In genomic region chr2:26300808-26301174, GRCm38 (mm10) we compare ENCODE assay signal across 8 mouse cellular contexts. TPM values are rescaled to one million over a fixed set of nuclear protein-coding genes. Genes with fewer than 3 reads are reported as not detected.
DNase-seq lines count a peak whose midpoint lies in the region; ATAC-seq and TF ChIP-seq lines count a peak whose summit lies in the region.

No protein-coding gene starts in this region.

- H3K36me3 ChIP-seq in embryonic facial prominence, embryonic 15.5 days, result no peaks in the 10 kb centered on the region
- no peaks in the 10 kb centered on the region for H3K36me3 ChIP-seq in heart, embryonic 11.5 days (ENCODE audit: control insufficient read depth, insufficient read depth, low read length)
- H3K36me3 ChIP-seq in liver, embryonic 14.5 days (replicated peaks; ENCODE audit: control insufficient read depth, insufficient read depth, low read depth), result no peaks in the 10 kb centered on the region

- 3% methylated on average over 3 of the region's 3 CpGs for WGBS in bone marrow, adult 2 months
- 0% methylated on average over 3 of the region's 3 CpGs for WGBS in embryonic facial prominence, embryonic 15.5 days
- 2% methylated on average over 3 of the region's 3 CpGs for WGBS in heart, embryonic 11.5 days (ENCODE audit: insufficient replicate concordance)
- 2% methylated on average over 3 of the region's 3 CpGs for WGBS in liver, embryonic 14.5 days (ENCODE audit: insufficient replicate concordance)

- peaks cover 4% of the 10 kb centered on the region; the same call in 1 of the 2 replicates for H3K9me3 ChIP-seq in embryonic facial prominence, embryonic 15.5 days (replicated peaks)
- no peaks in the 10 kb centered on the region for H3K9me3 ChIP-seq in heart, embryonic 11.5 days (replicated peaks; ENCODE audit: control insufficient read depth, low read length)
- no peaks in the 10 kb centered on the region for H3K9me3 ChIP-seq in liver, embryonic 14.5 days (ENCODE audit: control insufficient read depth, low read length)

- no peak overlapping the region for H3K4me2 ChIP-seq in embryonic facial prominence, embryonic 15.5 days (replicated peaks)
- H3K4me2 ChIP-seq in heart, embryonic 11.5 days, result peak overlapping the region; percentile 34; the same call in 1 of the 2 replicates
- no peak overlapping the region for H3K4me2 ChIP-seq in liver, embryonic 14.5 days (ENCODE audit: low read depth)

- peak; percentile 90 for DNase-seq in kidney, postnatal 14 days
- DNase-seq in liver, embryonic 14.5 days (ENCODE audit: low read depth in 3 of 3, low spot score in 3 of 3), result peak in 2 of 3 experiments; percentile 28 to 32
- peak; percentile 60 to 70 for DNase-seq in thymus, adult 18-20 months

- peak; percentile 74 for ATAC-seq in CD4-positive, CD25-positive, alpha-beta regulatory T cell, adult 4 months
- no peak for ATAC-seq in embryonic facial prominence, embryonic 15.5 days (ENCODE audit: insufficient number of reproducible peaks, low FRiP score, low TSS enrichment, low read depth)
- ATAC-seq in heart, embryonic 11.5 days (replicated peaks; ENCODE audit: insufficient number of reproducible peaks, low FRiP score, low TSS enrichment), result no peak
- no peak for ATAC-seq in liver, embryonic 14.5 days (ENCODE audit: insufficient read depth)
- ATAC-seq in neutrophil, adult 5-6 weeks (ENCODE audit: extremely low read depth, insufficient number of reproducible peaks, low FRiP score, poor library complexity, severe bottlenecking), result peak; percentile 57

- peak; percentile 92 for TF ChIP-seq CTCF in bone marrow, adult 2 months (IDR thresholded peaks at IDR 0.05; ENCODE audit: control insufficient read depth, insufficient read depth, low read length)
- peak; percentile 90 for TF ChIP-seq CTCF in liver, embryonic 14.5 days (IDR thresholded peaks at IDR 0.05; ENCODE audit: low read depth)

- no peak overlapping the region for H3K4me3 ChIP-seq in bone marrow, adult 2 months (replicated peaks; ENCODE audit: control insufficient read depth, low read depth, low read length)
- no peak overlapping the region for H3K4me3 ChIP-seq in embryonic facial prominence, embryonic 15.5 days (replicated peaks)
- no peak overlapping the region for H3K4me3 ChIP-seq in heart, embryonic 11.5 days (ENCODE audit: low read depth, low read length)
- H3K4me3 ChIP-seq in liver, embryonic 14.5 days (ENCODE audit: insufficient read depth in 1 of 2, low read depth in 2 of 2, low read length in 2 of 2), result no peak overlapping the region

- H3K27ac ChIP-seq in bone marrow, adult 2 months (ENCODE audit: control insufficient read depth, insufficient read depth, low read depth, low read length, poor library complexity), result no peak overlapping the region
- 0 out of 2 replicates have a peak overlapping the region, but pooled peaks have one; percentile 8 for H3K27ac ChIP-seq in embryonic facial prominence, embryonic 15.5 days (replicated peaks)
- no peak overlapping the region for H3K27ac ChIP-seq in heart, embryonic 11.5 days (ENCODE audit: low read depth, low read length)
- no peak overlapping the region for H3K27ac ChIP-seq in liver, embryonic 14.5 days

- H3K9ac ChIP-seq in embryonic facial prominence, embryonic 15.5 days, result no peak overlapping the region
- no peak overlapping the region for H3K9ac ChIP-seq in heart, embryonic 11.5 days (ENCODE audit: low read depth, low read length)
- no peak overlapping the region for H3K9ac ChIP-seq in liver, embryonic 14.5 days (replicated peaks)

- no peak for TF ChIP-seq POLR2A in bone marrow, adult 2 months (IDR thresholded peaks at IDR 0.05; ENCODE audit: borderline replicate concordance, control insufficient read depth, low read depth, low read length)

- H3K4me1 ChIP-seq in bone marrow, adult 2 months (ENCODE audit: control insufficient read depth, insufficient read depth, low read length), result no peaks in the 10 kb centered on the region
- peaks cover 46% of the 10 kb centered on the region for H3K4me1 ChIP-seq in embryonic facial prominence, embryonic 15.5 days
- peaks cover 42% of the 10 kb centered on the region for H3K4me1 ChIP-seq in heart, embryonic 11.5 days (ENCODE audit: control insufficient read depth, insufficient read depth, low read length)
- peaks cover 0 to 3% of the 10 kb centered on the region in 2 experiments; a peak in 1 of 4 replicates for H3K4me1 ChIP-seq in liver, embryonic 14.5 days (replicated peaks; ENCODE audit: control insufficient read depth in 2 of 2, insufficient read depth in 2 of 2, low read length in 1 of 2)

- peaks cover 7% of the 10 kb centered on the region; the same call in 1 of the 2 replicates for H3K27me3 ChIP-seq in embryonic facial prominence, embryonic 15.5 days
- 0 out of 2 replicates have a peak, but pooled peaks cover 2% of the 10 kb centered on the region for H3K27me3 ChIP-seq in heart, embryonic 11.5 days (ENCODE audit: control insufficient read depth, insufficient read depth, low read length)
- H3K27me3 ChIP-seq in liver, embryonic 14.5 days (ENCODE audit: control insufficient read depth, insufficient read depth, low read length), result no peaks in the 10 kb centered on the region

- TF ChIP-seq EP300 in liver, embryonic 14.5 days (IDR thresholded peaks at IDR 0.05; ENCODE audit: low read depth), result no peak

RNA-seq across cellular contexts. Expression of gene Ccdc187, which starts 6.4 kb away (rescaled TPM):
- polyA plus RNA-seq in CD4-positive, CD25-positive, alpha-beta regulatory T cell, adult 4 months (2017; shearing (Covaris generic)), result not detected
- polyA plus RNA-seq in bone marrow, adult 2 months (2011; ENCODE audit: insufficient read depth, insufficient read length, low replicate concordance, missing spikeins), result 0.20 TPM in 1 of 2 replicates, not detected in the other
- polyA plus RNA-seq in embryonic facial prominence, embryonic 15.5 days (2015; fragmentation: Nextera tagmentation; extraction: Ambion mirVana), result 0.70 and 1.1 TPM in 2 replicates
- polyA plus RNA-seq in heart, embryonic 11.5 days (2014; fragmentation: Nextera tagmentation; extraction: Ambion mirVana), result 0.09 TPM in 1 of 2 replicates, not detected in the other
- polyA plus RNA-seq in liver, embryonic 14.5 days (2012; rRNA removed), result 0.05 and 0.06 TPM in 2 replicates
- 0.06 TPM in 1 of 2 replicates, not detected in the other for polyA plus RNA-seq in liver, embryonic 14.5 days (2014; fragmentation: Nextera tagmentation; extraction: Ambion mirVana)
- total RNA-seq in neutrophil, adult 5-6 weeks (2017), result 0.12 TPM in 1 of 2 replicates, not detected in the other

RNA-seq across cellular contexts. Expression of gene Gpsm1, which starts 14.5 kb away (rescaled TPM):
- polyA plus RNA-seq in CD4-positive, CD25-positive, alpha-beta regulatory T cell, adult 4 months (2017; shearing (Covaris generic)), result 1 to 10 TPM; 3.3 to 4.9 TPM
- 6.1 and 10.0 TPM in 2 replicates for polyA plus RNA-seq in bone marrow, adult 2 months (2011; ENCODE audit: insufficient read depth, insufficient read length, low replicate concordance, missing spikeins)
- polyA plus RNA-seq in embryonic facial prominence, embryonic 15.5 days (2015; fragmentation: Nextera tagmentation; extraction: Ambion mirVana), result 52.0 and 52.1 TPM in 2 replicates
- polyA plus RNA-seq in heart, embryonic 11.5 days (2014; fragmentation: Nextera tagmentation; extraction: Ambion mirVana), result 21.4 and 30.2 TPM in 2 replicates
- polyA plus RNA-seq in liver, embryonic 14.5 days (2012; rRNA removed), result 2.3 and 2.4 TPM in 2 replicates
- polyA plus RNA-seq in liver, embryonic 14.5 days (2014; fragmentation: Nextera tagmentation; extraction: Ambion mirVana), result 1.1 and 1.6 TPM in 2 replicates
- 20.7 and 22.0 TPM in 2 replicates for total RNA-seq in neutrophil, adult 5-6 weeks (2017)

RNA-seq across cellular contexts. Expression of gene Dnlz, which starts 51.1 kb away (rescaled TPM):
- polyA plus RNA-seq in CD4-positive, CD25-positive, alpha-beta regulatory T cell, adult 4 months (2017; shearing (Covaris generic)), result 1 to 10 TPM; 6.4 to 7.1 TPM
- 4.0 and 6.9 TPM in 2 replicates for polyA plus RNA-seq in bone marrow, adult 2 months (2011; ENCODE audit: insufficient read depth, insufficient read length, low replicate concordance, missing spikeins)
- 30.2 and 31.9 TPM in 2 replicates for polyA plus RNA-seq in embryonic facial prominence, embryonic 15.5 days (2015; fragmentation: Nextera tagmentation; extraction: Ambion mirVana)
- polyA plus RNA-seq in heart, embryonic 11.5 days (2014; fragmentation: Nextera tagmentation; extraction: Ambion mirVana), result 26.3 and 28.0 TPM in 2 replicates
- 7.6 and 7.8 TPM in 2 replicates for polyA plus RNA-seq in liver, embryonic 14.5 days (2012; rRNA removed)
- 7.0 and 8.4 TPM in 2 replicates for polyA plus RNA-seq in liver, embryonic 14.5 days (2014; fragmentation: Nextera tagmentation; extraction: Ambion mirVana)
- total RNA-seq in neutrophil, adult 5-6 weeks (2017), result 6.2 and 7.7 TPM in 2 replicates

RNA-seq across cellular contexts. Expression of gene Card9, which starts 59.9 kb away (rescaled TPM):
- polyA plus RNA-seq in CD4-positive, CD25-positive, alpha-beta regulatory T cell, adult 4 months (2017; shearing (Covaris generic)), result under 1 TPM; 0.65 to 0.85 TPM
- 67.0 and 199 TPM in 2 replicates for polyA plus RNA-seq in bone marrow, adult 2 months (2011; ENCODE audit: insufficient read depth, insufficient read length, low replicate concordance, missing spikeins)
- 0.84 and 1.7 TPM in 2 replicates for polyA plus RNA-seq in embryonic facial prominence, embryonic 15.5 days (2015; fragmentation: Nextera tagmentation; extraction: Ambion mirVana)
- 0.38 and 0.59 TPM in 2 replicates for polyA plus RNA-seq in heart, embryonic 11.5 days (2014; fragmentation: Nextera tagmentation; extraction: Ambion mirVana)
- 6.4 and 6.8 TPM in 2 replicates for polyA plus RNA-seq in liver, embryonic 14.5 days (2012; rRNA removed)
- 1.1 and 2.3 TPM in 2 replicates for polyA plus RNA-seq in liver, embryonic 14.5 days (2014; fragmentation: Nextera tagmentation; extraction: Ambion mirVana)
- total RNA-seq in neutrophil, adult 5-6 weeks (2017), result 118 and 130 TPM in 2 replicates

Comparison
In these comparisons a context has a peak if more than half of its experiments do, and no peak if none do; other contexts are left out.
1. ATAC-seq: peak in CD4-positive, CD25-positive, alpha-beta regulatory T cell, adult 4 months (single experiment) and neutrophil, adult 5-6 weeks (single experiment); none in embryonic facial prominence, embryonic 15.5 days (single experiment), heart, embryonic 11.5 days (single experiment) and liver, embryonic 14.5 days (single experiment).
2. DNase-seq: peak in every context shown above with its lines; median percentile 90 in kidney, postnatal 14 days; 65 in thymus, adult 18-20 months; 30 in liver, embryonic 14.5 days.